Mouse (Mus musculus) hindbrain, embryonic 11.5 days (tissue): ENCODE measurements at regions not wholly inside any gene's neighbourhood (a gene's known extent, or its start where the extent isn't known, plus 50 kb on each side); places are given as distances from the start of the nearest gene placed in this dataset.

Experiments
- ATAC-seq: fragments of 200-750 bp; cut with Nextera tagmentation; 2 replicates; pipeline ENCODE4 v1.8.0; 2017; ENCODE audit warnings: mild to moderate bottlenecking, moderate TSS enrichment, moderate library complexity; ENCODE audit not compliant: low FRiP score
- DNase-seq: peaks from one replicate; pipeline ENCODE4 v3.0.0-alpha.2; 2015; ENCODE audit warnings: low spot score
- H3K27ac ChIP-seq: fragments of 300-500 bp; sonication (generic); 2 replicates; pipeline ENCODE4 v1.5.1; 2014; ENCODE audit warnings: mild to moderate bottlenecking, low read depth, low read length
- H3K27me3 ChIP-seq: fragments of 300-500 bp; sonication (generic); 2 replicates; pipeline ENCODE4 v1.6.1; 2014; ENCODE audit warnings: mild to moderate bottlenecking, low read length, moderate library complexity, mixed read lengths; ENCODE audit not compliant: control insufficient read depth, insufficient read depth
- H3K36me3 ChIP-seq: fragments of 300-500 bp; sonication (generic); 2 replicates; pipeline ENCODE4 v1.6.1; 2014; ENCODE audit warnings: mild to moderate bottlenecking, low read length, moderate library complexity, mixed read lengths; ENCODE audit not compliant: control insufficient read depth, insufficient read depth
- H3K4me1 ChIP-seq: fragments of 300-500 bp; sonication (generic); replicated peaks from 2 replicates; pipeline ENCODE4 v1.6.1; 2014; ENCODE audit warnings: low read length, mixed read lengths; ENCODE audit not compliant: control insufficient read depth, insufficient read depth
- H3K4me2 ChIP-seq: fragments of 300-500 bp; sonication (generic); replicated peaks from 2 replicates; pipeline ENCODE4 v1.6.1; 2014; ENCODE audit warnings: mild to moderate bottlenecking, low read depth, low read length
- H3K4me3 ChIP-seq: fragments of 300-500 bp; sonication (generic); 2 replicates; pipeline ENCODE4 v1.5.1; 2014; ENCODE audit warnings: low read depth, low read length
- H3K9ac ChIP-seq: fragments of 300-500 bp; sonication (generic); 2 replicates; pipeline ENCODE4 v1.6.1; 2014; ENCODE audit warnings: low read depth, low read length
- H3K9me3 ChIP-seq: fragments of 300-500 bp; sonication (generic); 2 replicates; pipeline ENCODE4 v1.6.1; 2016; ENCODE audit warnings: low read length; ENCODE audit not compliant: control insufficient read depth
- WGBS: fragments of 180-500 bp; shearing (Covaris S2); extraction: QIAGEN DNeasy Blood & Tissue Kit; methylation state at CpG from one replicate; pipeline ENCODE4 v1.1.7; 2014; 5-methylcytosine and 5-hydroxymethylcytosine counted together

DNA sequence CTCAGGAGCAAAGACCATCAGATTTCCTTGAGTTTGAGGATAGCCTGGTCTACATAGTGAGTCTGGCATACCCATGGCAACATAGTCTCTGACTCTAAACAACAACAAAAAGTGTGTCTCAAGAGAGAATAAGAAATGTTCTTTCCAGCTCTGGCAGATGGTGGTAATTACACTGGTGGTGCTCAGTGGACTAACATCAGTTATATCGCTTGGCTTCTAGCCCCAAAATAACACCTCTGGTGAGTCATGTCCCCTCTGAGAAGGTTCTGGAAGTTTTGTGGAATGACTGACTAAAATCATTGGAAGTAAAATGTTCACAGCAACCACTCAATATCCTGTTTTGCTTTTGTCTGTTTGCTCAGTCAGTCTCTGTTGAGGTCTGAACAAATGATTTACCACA lies 227.3 kb downstream of the Tm4sf1 start:
- no peak overlapping the region for H3K27ac ChIP-seq
- H3K9me3 ChIP-seq: no peaks in the 10 kb centered on the region
- H3K4me3 ChIP-seq: no peak overlapping the region
- no peak for ATAC-seq
- no peaks in the 10 kb centered on the region for H3K36me3 ChIP-seq
- no peak overlapping the region for H3K4me2 ChIP-seq
- H3K27me3 ChIP-seq: no peaks in the 10 kb centered on the region
- no peaks in the 10 kb centered on the region for H3K4me1 ChIP-seq
- no peak overlapping the region for H3K9ac ChIP-seq
- no peak for DNase-seq
- 96% methylated on average over 1 of the region's 1 CpGs for WGBS

DNA sequence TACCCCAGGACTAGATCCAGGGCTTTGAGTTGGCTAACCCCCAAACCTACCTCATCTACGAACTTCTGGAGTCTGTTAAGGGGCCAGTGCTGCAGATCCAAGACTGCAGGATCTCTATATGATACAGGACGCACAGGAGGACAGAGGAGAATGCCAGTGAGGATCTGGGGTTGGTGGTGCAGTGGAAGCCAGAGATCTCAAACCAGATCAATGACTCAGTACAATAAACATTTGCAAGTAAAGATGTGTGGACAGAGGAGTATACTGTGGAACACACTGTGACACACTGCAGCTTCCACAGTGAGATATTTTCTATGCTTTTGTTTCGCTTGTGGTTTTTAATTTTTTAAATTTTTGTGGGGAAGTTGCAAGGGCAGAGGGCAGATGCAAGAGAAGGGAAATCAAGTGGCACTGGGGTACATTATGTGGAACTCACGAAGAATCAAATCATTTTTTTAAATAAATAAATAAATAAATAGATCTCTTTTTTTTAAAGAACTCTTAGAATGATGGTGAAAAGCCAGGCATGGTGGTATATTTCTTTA lies 227.8 kb downstream of the Tm4sf1 start:
- 88% methylated on average over 4 of the region's 4 CpGs for WGBS
- DNase-seq: no peak
- H3K4me3 ChIP-seq: no peak overlapping the region

DNA sequence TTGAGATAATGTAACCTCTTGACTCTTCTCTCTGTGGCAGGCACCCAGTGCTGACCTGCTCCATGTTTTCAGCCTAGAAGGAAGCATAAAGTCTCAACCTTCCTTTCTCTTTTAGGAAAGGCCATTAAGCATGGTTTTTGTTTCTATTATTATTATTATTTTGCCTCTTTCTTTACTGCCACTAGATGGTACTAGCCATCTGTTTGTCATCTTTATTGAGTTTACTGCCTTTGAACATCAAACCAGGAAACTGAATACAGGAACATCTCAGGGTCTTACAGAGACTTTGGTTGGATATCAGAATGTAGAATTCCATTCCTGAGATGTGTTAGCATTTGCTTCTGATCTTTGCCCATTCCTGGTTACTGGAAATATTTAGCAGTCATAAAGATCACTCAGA lies 268.8 kb downstream of the Tm4sf1 start:
- Histone ChIP-seq H3K9ac (no peak overlapping the region), H3K4me3 (no peak overlapping the region), H3K36me3 (no peaks in the 10 kb centered on the region), H3K27me3 (no peaks in the 10 kb centered on the region), H3K4me2 (no peak overlapping the region), H3K9me3 (no peaks in the 10 kb centered on the region), H3K27ac (no peak overlapping the region), H3K4me1 (no peaks in the 10 kb centered on the region)
- no peak for DNase-seq
- ATAC-seq: no peak

More for the DNA sequence above, 227.8 kb downstream of the Tm4sf1 start:
- Histone ChIP-seq H3K27ac (no peak overlapping the region), H3K36me3 (no peaks in the 10 kb centered on the region), H3K4me2 (no peak overlapping the region), H3K9ac (no peak overlapping the region), H3K9me3 (no peaks in the 10 kb centered on the region), H3K27me3 (no peaks in the 10 kb centered on the region), H3K4me1 (no peaks in the 10 kb centered on the region)
- ATAC-seq: no peak

GRCm38 (mm10) chr3:57018171-57018570 lies 283.6 kb downstream of the Tm4sf1 start:
- no peak for ATAC-seq
- no peak for DNase-seq
- H3K9ac ChIP-seq: no peak overlapping the region
- no peaks in the 10 kb centered on the region for H3K4me1 ChIP-seq
- H3K9me3 ChIP-seq: no peaks in the 10 kb centered on the region
- H3K36me3 ChIP-seq: no peaks in the 10 kb centered on the region
- H3K27me3 ChIP-seq: no peaks in the 10 kb centered on the region
- no peak overlapping the region for H3K4me2 ChIP-seq
- H3K27ac ChIP-seq: no peak overlapping the region
- no peak overlapping the region for H3K4me3 ChIP-seq

- no peak overlapping the region for H3K9ac ChIP-seq
- H3K4me3 ChIP-seq: no peak overlapping the region
- ATAC-seq (peak; percentile 72), DNase-seq (no peak)
- H3K4me1 ChIP-seq: no peaks in the 10 kb centered on the region
- WGBS: 73% methylated on average over 2 of the region's 2 CpGs
- no peak overlapping the region for H3K4me2 ChIP-seq
- H3K27me3 ChIP-seq: no peaks in the 10 kb centered on the region
- H3K27ac ChIP-seq: no peak overlapping the region
- H3K9me3 ChIP-seq: no peaks in the 10 kb centered on the region
- H3K36me3 ChIP-seq: no peaks in the 10 kb centered on the region
Measured at GRCm38 (mm10) chr3:56981305-56981660, 320.5 kb downstream of the Tm4sf1 start.

- H3K27me3 ChIP-seq: no peaks in the 10 kb centered on the region
- no peaks in the 10 kb centered on the region for H3K36me3 ChIP-seq
- no peak overlapping the region for H3K4me3 ChIP-seq
- no peak for DNase-seq
- H3K4me2 ChIP-seq: no peak overlapping the region
- H3K4me1 ChIP-seq: no peaks in the 10 kb centered on the region
- no peaks in the 10 kb centered on the region for H3K9me3 ChIP-seq
- peak; percentile 92 for ATAC-seq
- WGBS: 69% methylated on average over 3 of the region's 3 CpGs
- H3K27ac ChIP-seq: no peak overlapping the region
- H3K9ac ChIP-seq: no peak overlapping the region
Measured at GRCm38 (mm10) chr3:56980593-56981304, 321.0 kb downstream of the Tm4sf1 start.

- Histone ChIP-seq H3K4me1 (no peaks in the 10 kb centered on the region), H3K9me3 (no peaks in the 10 kb centered on the region), H3K9ac (no peak overlapping the region), H3K27ac (no peak overlapping the region), H3K4me3 (no peak overlapping the region), H3K36me3 (no peaks in the 10 kb centered on the region), H3K4me2 (no peak overlapping the region), H3K27me3 (no peaks in the 10 kb centered on the region)
- 80% methylated on average over 1 of the region's 1 CpGs for WGBS
- no peak for ATAC-seq
- no peak for DNase-seq
Measured at GRCm38 (mm10) chr3:56966008-56966407, 335.8 kb downstream of the Tm4sf1 start.

DNA sequence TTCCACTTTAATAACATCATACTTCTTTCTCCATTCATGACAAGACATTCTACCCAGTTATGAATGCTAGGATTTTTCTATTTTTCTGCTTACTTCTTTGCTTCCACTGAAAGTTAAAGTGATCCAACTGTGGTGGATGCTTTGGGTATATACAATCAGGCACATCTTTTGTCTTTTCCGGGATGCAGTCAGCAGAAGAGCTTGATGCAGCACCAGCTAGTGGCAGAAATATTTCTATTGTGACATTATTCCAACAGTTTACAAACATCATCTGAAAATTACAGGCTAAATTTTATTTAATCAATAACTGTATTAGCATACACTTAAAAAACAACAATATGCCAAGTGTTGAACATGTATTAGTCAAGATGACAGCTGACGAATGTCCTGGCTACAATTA lies 336.3 kb downstream of the Tm4sf1 start:
- ATAC-seq (no peak), DNase-seq (no peak)
- Histone ChIP-seq H3K9me3 (no peaks in the 10 kb centered on the region), H3K4me3 (no peak overlapping the region), H3K9ac (no peak overlapping the region), H3K4me1 (no peaks in the 10 kb centered on the region), H3K27ac (no peak overlapping the region), H3K27me3 (no peaks in the 10 kb centered on the region), H3K36me3 (no peaks in the 10 kb centered on the region), H3K4me2 (no peak overlapping the region)
- WGBS: 89% methylated on average over 2 of the region's 2 CpGs

DNA sequence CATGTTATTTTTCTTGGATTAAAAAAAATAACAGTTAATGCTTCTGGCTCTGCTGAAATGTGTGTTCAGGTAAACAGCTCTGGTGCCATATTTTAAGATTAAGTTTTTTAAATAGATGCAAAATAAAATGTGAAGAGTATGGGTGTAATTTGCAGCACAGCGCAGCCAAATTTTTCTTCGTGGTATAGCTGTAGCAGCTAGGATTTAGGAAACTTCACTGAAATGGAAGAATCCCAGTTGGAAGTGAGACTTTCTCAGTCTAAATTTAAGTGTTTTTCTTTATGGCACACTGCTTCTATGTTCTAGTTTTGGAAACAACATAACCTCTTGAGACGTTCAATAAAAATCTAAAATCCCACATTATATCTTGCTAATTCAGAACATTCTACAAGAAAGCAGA lies 337.6 kb downstream of the Tm4sf1 start:
- Histone ChIP-seq H3K9me3 (no peaks in the 10 kb centered on the region), H3K4me1 (no peaks in the 10 kb centered on the region), H3K4me2 (no peak overlapping the region), H3K36me3 (no peaks in the 10 kb centered on the region), H3K4me3 (no peak overlapping the region), H3K27me3 (no peaks in the 10 kb centered on the region), H3K9ac (no peak overlapping the region), H3K27ac (no peak overlapping the region)
- WGBS: 93% methylated on average over 3 of the region's 3 CpGs
- no peak for ATAC-seq
- DNase-seq: no peak
